Mouse (Mus musculus) liver, embryonic 14.5 days (tissue): ENCODE data around the gene Lrwd1. TPM values are rescaled to one million over a fixed set of nuclear protein-coding genes. Genes with fewer than 3 reads are reported as not detected.

ENCODE experiments used
- ATAC-seq: fragments of 200-750 bp; cut with Nextera tagmentation; 2 replicates; pipeline ENCODE4 v1.8.0; 2017; ENCODE audit warnings: moderate number of reproducible peaks, mild to moderate bottlenecking, moderate library complexity; ENCODE audit not compliant: insufficient read depth
- DNase-seq, 3 experiments: peaks; one replicate each; pipeline ENCODE4 v3.0.0-alpha.2; 2012 to 2013; ENCODE audit warnings: low read depth in 3 of 3, low spot score in 3 of 3
- H3K27ac ChIP-seq: fragments of 300-500 bp; sonication (generic); 2 replicates; pipeline ENCODE4 v1.5.1; 2014; ENCODE audit warnings: moderate library complexity, mild to moderate bottlenecking, control low read depth, inconsistent platforms
- H3K27me3 ChIP-seq: fragments of 300-500 bp; sonication (generic); 2 replicates; pipeline ENCODE4 v1.6.1; 2014; ENCODE audit warnings: mild to moderate bottlenecking, low read length, moderate library complexity; ENCODE audit not compliant: control insufficient read depth, insufficient read depth
- H3K36me3 ChIP-seq: fragments of 300-500 bp; sonication (generic); replicated peaks from 2 replicates; pipeline ENCODE4 v1.6.1; 2014; ENCODE audit warnings: low read depth; ENCODE audit not compliant: control insufficient read depth, insufficient read depth
- H3K4me1 ChIP-seq, 2 experiments: fragments of 200-500 bp in 1 of 2; fragments of 300-500 bp in 1 of 2; sonication (generic) in 1 of 2; replicated peaks; 2 replicates each; pipeline ENCODE4 v1.6.1; 2012 to 2014; ENCODE audit warnings: antibody characterized with exemption in 1 of 2, inconsistent platforms in 1 of 2, low read length in 1 of 2; ENCODE audit not compliant: control insufficient read depth in 2 of 2, insufficient read depth in 2 of 2
- H3K4me2 ChIP-seq: fragments of 300-500 bp; sonication (generic); 2 replicates; pipeline ENCODE4 v1.6.1; 2014; ENCODE audit warnings: low read depth, mild to moderate bottlenecking, control low read depth, moderate library complexity
- H3K4me3 ChIP-seq, 2 experiments: fragments of 200-500 bp in 1 of 2; fragments of 300-500 bp in 1 of 2; sonication (generic) in 1 of 2; 2 replicates each; pipeline ENCODE4 v1.5.1; 2012 to 2014; ENCODE audit warnings: low read depth in 2 of 2, low read length in 2 of 2, mild to moderate bottlenecking in 2 of 2, control low read depth in 1 of 2, inconsistent platforms in 1 of 2, moderate library complexity in 1 of 2; ENCODE audit not compliant: insufficient read depth in 1 of 2
- H3K9ac ChIP-seq: fragments of 300-500 bp; sonication (generic); replicated peaks from 2 replicates; pipeline ENCODE4 v1.6.1; 2014; ENCODE audit warnings: mild to moderate bottlenecking, control low read depth, moderate library complexity
- H3K9me3 ChIP-seq: fragments of 300-500 bp; sonication (generic); 2 replicates; pipeline ENCODE4 v1.6.1; 2016; ENCODE audit warnings: low read length, mixed read lengths; ENCODE audit not compliant: control insufficient read depth
- CTCF ChIP-seq: IDR thresholded peaks from 2 replicates; pipeline ENCODE4 v1.5.1; 2016; ENCODE audit warnings: antibody characterized with exemption, low read depth, control low read depth
- EP300 ChIP-seq: IDR thresholded peaks from 2 replicates; pipeline ENCODE4 v1.6.1; 2016; ENCODE audit warnings: antibody characterized with exemption, low read depth
- WGBS: fragments of 180-500 bp; shearing (Covaris S2); extraction: QIAGEN DNeasy Blood & Tissue Kit; methylation state at CpG from one replicate; pipeline ENCODE4 v1.1.7; 2014; ENCODE audit not compliant: insufficient replicate concordance; 5-methylcytosine and 5-hydroxymethylcytosine counted together
- polyA plus RNA-seq, 2 experiments: library from polyadenylated mRNA; depleted of rRNA in 1 of 2; stranded (reverse) in 1 of 2; unstranded in 1 of 2; fragments of >200 nt; fragmentation: Nextera tagmentation in 1 of 2; extraction: Ambion mirVana in 1 of 2; gene quantifications; 2 replicates each; pipeline versions ENCODE4 v1.2.1 to v1.2.3; 2012 to 2014

The Lrwd1 gene
- polyA plus RNA-seq, 2 experiments = 34.1 to 45.2 TPM

DNA sequence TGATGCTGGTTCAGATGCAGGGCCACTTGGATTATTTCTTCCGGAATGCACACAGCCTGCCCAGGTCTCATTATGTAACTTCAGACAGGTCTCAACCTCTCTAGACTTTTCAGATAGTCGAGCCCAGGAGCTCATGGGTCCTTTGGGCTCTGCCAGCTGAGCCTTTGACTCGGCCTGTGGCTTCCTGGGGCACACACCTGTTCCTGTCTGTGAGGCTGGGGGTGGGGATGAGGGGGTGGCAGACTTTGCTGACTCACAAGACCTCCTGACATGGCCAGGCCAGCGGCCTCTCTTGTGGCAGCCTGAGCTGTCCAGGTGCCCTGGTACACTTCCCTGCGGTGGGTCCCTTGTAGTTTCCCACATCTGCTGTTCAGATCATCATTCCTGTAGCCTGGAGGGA is 43.9 kb downstream of the Lrwd1 start:
- H3K4me3 ChIP-seq = no peak overlapping the region
- no peak for TF ChIP-seq EP300
- no peak for TF ChIP-seq CTCF
- no peaks in the 10 kb centered on the region for H3K36me3 ChIP-seq
- no peaks in the 10 kb centered on the region for H3K9me3 ChIP-seq
- H3K4me2 ChIP-seq = no peak overlapping the region
- 43% methylated on average over 5 of the region's 5 CpGs for WGBS
- no peak for ATAC-seq
- H3K9ac ChIP-seq = no peak overlapping the region
- no peaks in the 10 kb centered on the region; the same call in 1 of the 2 replicates for H3K27me3 ChIP-seq
- no peak for DNase-seq
- H3K4me1 ChIP-seq = no peaks in the 10 kb centered on the region
- H3K27ac ChIP-seq = no peak overlapping the region

GRCm38 (mm10) chr5:136088821-136089575 is 46.9 kb downstream of the Lrwd1 start:
- 18% methylated on average over 14 of the region's 14 CpGs for whole genome bisulfite sequencing
- ATAC-seq (no peak), DNase-seq (no peak)
- no peaks in the 10 kb centered on the region for H3K36me3 ChIP-seq
- H3K27me3 ChIP-seq = peaks cover 9% of the 10 kb centered on the region
- H3K4me3 ChIP-seq = no peak overlapping the region
- H3K4me1 ChIP-seq = peaks cover 0 to 5% of the 10 kb centered on the region in 2 experiments; a peak in 2 of 4 replicates
- no peaks in the 10 kb centered on the region for H3K9me3 ChIP-seq
- no peak overlapping the region for H3K4me2 ChIP-seq
- H3K27ac ChIP-seq = no peak overlapping the region
- no peak overlapping the region for H3K9ac ChIP-seq
- TF ChIP-seq EP300 (no peak), CTCF (peak; percentile 47)

DNA sequence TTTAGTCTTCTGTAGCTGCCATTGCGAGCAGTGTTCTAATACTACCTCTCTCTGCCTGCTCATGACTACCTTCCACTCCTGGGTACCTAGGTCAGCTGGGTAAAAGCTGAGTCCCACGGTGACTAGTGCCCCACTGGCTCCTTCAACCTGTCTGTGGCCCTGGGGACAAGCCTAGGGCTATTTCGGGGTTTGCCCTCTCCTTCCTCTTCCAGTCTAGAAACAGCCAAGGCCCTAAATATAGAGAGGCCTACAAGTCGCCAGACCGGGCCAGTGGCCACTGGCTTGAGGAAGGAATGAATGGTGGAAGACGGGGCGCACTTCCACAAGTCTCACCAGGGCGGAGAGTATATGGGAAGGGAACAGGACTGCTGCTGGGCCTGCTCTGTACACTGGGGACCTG is 49.6 kb downstream of the Lrwd1 start:
- WGBS = 54% methylated on average over 8 of the region's 8 CpGs
- H3K27me3 ChIP-seq = peaks cover 10% of the 10 kb centered on the region

DNA sequence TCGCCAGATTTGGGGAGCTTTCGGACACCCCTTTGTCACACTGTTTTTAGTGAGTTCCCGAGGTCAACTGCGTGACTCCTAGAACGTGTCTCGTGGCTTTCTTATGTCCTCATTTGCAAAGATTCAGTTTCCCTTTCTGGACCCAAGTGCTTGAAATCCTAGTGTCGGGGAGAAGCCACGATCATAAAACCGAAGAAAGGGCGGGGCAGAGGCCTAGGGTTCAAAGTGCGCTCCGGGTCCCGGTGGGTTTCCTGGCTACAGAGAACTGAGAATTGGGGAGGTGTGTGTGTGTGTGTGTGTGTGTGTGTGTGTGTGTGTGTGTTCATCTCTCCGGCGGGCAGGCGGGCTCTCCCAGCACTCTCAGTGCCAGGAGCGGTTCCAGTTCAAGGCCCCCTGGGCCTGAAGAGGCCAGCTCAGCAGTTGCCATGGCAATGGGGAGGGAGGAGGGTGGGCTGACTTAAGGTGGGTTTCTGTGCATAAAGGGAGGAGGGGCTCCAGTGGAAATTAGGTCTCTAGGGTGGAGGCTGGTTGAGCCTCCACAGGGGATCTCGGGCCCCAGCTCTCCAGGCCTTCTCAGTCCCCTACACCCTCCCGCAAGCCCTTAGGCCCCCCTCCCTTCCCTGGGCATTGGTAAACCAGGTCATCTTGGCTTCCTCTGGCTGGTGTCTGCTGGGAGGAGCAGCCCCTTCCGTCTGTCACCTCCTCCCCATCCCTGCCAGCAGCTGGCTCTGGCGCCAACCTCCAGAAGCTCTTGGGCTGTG is 50.8 kb downstream of the Lrwd1 start:
- H3K4me2 ChIP-seq = peak overlapping the region; percentile 81; the same call in 1 of the 2 replicates
- peaks cover 10% of the 10 kb centered on the region for H3K27me3 ChIP-seq
- 27% methylated on average over 21 of the region's 21 CpGs for WGBS
- no peak overlapping the region; a peak in 1 of 4 replicates for H3K4me3 ChIP-seq
- TF ChIP-seq EP300 = no peak
- TF ChIP-seq CTCF = no peak
- H3K36me3 ChIP-seq = no peaks in the 10 kb centered on the region
- peaks cover 0 to 10% of the 10 kb centered on the region in 2 experiments; a peak in 2 of 4 replicates for H3K4me1 ChIP-seq
- no peaks in the 10 kb centered on the region for H3K9me3 ChIP-seq
- no peak for ATAC-seq
- H3K27ac ChIP-seq = no peak overlapping the region
- no peak overlapping the region for H3K9ac ChIP-seq
- DNase-seq = no peak

More for the DNA sequence above, 49.6 kb downstream of the Lrwd1 start:
- H3K27ac ChIP-seq = no peak overlapping the region
- H3K4me1 ChIP-seq = peaks cover 0 to 10% of the 10 kb centered on the region in 2 experiments; a peak in 2 of 4 replicates
- no peak for ATAC-seq
- TF ChIP-seq CTCF = no peak
- TF ChIP-seq EP300 = no peak
- H3K4me3 ChIP-seq = no peak overlapping the region
- no peak overlapping the region for H3K9ac ChIP-seq
- no peaks in the 10 kb centered on the region for H3K36me3 ChIP-seq
- no peak overlapping the region for H3K4me2 ChIP-seq
- DNase-seq = no peak
- no peaks in the 10 kb centered on the region for H3K9me3 ChIP-seq
